Mouse (Mus musculus): ENCODE measurements around the gene Ube3b.

Ube3b gene

DNA sequence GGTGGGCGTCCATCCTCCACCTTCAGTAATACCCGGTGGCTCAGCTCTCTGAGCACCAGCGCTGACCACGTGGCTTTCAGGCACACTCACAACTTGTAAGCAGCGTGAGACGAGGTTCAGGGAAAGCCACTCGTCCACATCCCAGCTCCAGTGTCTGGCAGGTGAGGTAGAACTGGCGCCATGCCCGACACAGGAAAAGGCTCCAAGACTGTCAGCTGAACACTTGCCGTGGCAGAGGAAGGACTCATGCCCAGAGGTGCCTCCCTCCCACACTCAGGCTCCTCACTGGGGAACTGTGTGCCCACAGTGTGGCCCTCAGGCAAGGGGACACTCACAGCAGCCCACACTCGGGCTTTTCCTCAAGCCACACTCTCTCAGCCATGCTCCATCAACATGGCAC lies 7.2 kb upstream of the Ube3b start:
- peak in 1 of 2 experiments; percentile 47 for DNase-seq (ENCODE audit: inconsistent age in 2 of 2, low spot score in 1 of 2)

DNA sequence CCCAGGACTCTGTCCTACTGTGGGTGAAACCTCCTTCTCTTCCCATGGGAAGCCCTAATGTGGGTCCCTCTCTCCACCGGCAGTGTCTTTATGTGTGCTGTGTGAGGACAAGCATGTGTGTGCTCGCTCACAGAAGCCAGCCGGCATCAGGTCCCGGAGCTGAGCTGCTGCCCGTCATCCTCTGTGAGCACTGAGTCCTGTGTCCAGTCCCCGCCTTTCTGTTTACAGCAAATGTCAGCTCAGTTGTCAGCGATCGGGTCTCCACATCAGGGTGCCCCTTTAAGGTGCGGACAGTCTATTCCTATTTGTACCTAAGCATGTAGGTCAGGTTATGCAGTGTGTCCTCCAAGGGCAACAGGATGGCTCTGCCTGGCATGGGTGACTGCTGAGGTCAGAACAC lies 6.8 kb upstream of the Ube3b start:
- DNase-seq (ENCODE audit: inconsistent age in 2 of 2, low spot score in 1 of 2), result no peak

DNA sequence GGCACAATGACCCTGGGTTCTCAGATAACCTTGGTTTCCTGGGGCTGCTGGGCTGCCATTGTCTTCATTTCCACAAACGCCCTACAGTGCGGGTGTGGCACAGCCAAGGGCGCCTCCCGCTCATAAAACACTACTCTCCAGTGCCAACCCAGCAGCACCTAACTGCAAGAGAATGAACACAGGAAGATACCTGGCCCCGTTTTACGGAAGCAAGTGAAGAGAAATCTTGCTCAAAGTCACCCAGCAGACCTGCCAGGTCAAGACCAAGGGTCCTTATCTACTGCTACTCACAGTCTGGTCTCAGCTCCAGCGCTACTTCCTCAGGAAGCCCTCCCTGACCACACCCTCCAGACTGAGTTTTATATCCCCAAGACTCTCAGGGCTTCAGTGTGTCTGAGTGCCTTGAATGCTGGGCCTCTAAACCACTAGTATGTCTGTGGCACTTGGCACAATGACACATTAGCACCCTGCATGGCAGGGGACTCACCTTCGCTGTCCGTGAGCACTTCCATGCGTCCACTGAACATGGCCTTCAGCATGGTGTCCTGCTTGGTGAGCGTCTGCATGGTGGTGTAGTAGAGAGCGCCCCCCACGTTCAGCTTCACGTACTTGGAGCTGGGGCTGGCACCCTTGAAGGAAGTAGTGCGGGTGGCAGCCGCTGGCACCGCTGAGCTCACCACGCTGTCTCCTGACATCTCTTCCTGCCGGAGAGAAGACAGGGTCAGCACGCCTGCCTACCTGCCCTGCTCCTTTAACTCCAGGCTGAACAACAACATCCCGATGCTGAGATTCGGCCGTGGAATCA lies 5.8 kb upstream of the Ube3b start:
- peak in 1 of 2 experiments; percentile 64 for DNase-seq (ENCODE audit: inconsistent age in 2 of 2, low spot score in 1 of 2)

DNA sequence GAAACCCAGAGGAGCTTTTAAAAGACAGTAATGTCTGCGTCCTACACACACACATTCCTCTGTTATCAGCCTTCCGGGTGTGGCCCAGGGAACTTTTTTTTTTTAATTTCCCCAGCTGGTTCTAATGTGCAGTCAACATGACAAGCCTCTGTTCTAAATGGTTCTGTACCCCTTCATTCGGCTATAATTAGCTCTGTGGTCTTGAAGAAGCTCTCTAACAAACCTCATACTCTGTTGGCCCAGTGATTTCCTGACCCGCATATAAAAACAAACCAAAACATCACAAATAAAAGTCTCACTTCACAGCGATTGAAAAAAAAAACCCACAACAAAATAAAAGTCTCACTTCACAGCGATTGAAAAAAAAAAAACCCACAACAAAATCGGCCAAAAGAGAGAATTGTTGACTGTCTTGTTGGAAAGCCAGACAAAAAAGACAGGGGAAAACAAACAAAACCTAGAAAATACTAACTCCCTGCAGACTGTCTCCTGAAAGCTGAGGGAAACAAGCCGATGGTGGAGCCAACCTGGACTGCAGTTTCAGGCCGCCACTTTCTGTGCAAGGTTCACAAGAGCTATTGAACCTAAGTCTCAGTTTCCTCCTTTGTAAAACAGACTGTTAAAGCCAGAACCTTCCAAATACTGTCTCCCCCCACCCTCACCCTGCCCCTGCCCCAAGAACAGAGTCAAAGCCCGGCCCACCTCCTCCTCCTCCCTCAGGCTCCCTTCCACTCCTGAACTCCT lies 2.1 kb upstream of the Ube3b start:
- DNase-seq (ENCODE audit: inconsistent age in 2 of 2, low spot score in 1 of 2), result peak in 1 of 2 experiments; percentile 54

DNA sequence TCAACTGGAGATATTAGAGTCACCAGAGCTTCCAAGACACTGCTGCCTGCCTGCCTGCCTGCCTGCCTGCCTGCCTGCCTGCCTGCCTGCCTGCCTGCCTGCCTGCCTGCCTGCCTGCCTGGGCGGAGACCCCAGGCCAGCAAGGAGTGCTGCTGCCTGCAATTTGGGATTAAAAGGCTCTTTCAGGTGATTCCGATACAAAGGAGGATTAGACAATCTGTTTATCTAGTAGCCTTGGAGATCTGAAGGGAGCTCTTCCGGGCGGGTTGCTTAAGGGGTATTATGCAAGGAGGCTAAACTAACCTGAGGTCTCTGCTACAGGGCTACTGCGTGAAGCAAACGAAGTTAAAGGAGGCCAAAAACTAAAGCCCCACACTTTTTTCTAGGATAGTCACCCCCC lies 1.5 kb upstream of the Ube3b start:
- peak in 1 of 2 experiments; percentile 55 for DNase-seq (ENCODE audit: inconsistent age in 2 of 2, low spot score in 1 of 2)

DNA sequence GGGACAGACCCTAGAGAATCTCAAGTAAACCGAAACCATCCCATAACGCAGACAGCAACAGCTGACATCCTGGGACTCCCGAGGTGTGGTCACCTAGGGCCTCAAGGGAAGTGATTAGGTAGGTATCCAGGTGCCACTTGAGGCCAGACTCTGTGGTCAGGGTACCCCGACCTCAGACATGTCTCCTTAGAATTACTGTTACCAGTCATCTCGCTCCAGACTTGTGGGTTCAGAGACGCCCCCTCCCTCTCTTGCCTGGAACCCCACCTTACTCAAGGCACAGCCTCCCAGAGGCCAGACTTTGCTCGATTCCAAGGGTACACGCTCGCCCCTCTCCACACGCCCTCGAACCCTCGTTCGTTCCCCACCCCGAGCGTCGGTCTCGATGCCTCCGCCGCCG lies 644 bp upstream of the Ube3b start:
- DNase-seq (ENCODE audit: inconsistent age in 2 of 2, low spot score in 1 of 2), result no peak

DNA sequence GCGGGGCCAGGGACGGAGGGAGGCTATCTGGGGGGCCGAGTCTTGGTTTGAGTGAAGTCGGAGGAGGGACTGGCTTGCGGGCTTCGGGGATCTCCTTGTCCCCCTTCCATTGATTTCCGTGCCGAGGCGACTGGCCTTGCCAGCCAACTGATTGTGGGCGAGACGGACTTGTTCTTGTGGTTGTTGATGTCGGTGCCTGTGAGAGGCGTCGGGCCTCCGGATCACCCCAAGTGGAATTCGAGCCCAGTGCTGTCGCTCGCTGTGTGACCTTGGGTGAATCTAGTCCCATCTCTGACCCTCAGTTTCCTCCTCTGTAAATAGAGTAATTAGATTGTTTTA lies 575 bp downstream of the Ube3b start:
- no peak for DNase-seq (ENCODE audit: inconsistent age in 2 of 2, low spot score in 1 of 2)

DNA sequence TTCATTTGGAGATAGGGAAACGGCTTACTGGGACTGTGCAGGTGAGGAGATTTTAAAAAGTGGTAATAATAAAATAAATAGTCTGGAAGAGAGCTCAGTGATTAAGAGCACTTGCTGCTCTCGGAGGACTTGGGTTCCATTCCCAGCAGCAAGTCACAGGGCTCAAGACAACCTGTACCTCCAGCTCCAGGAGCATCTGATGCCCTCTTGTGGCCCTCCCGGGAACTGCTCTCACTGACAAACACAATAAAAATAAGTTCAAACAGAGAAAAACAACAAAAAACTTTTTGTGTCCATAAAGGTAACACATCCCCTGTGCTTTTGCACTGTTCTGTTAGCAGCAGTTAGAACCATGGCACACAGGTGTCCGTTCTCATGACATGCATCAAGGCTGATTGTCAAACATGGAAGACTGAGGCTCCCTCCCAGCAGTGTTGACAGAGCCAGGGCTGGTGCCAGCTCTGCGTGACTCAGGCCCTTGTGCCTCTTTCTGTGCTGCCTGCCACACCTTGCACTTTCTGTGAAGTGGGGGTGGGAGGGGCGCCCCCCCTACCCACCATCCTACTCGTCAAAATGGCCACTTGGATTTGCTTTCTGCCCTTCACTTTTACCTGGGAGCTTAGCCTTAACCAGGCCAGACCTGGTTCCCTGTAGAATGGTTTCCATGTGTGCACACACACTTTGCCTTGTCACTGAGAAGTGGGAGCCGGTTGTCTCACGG lies 2.9 kb downstream of the Ube3b start:
- peak in 1 of 2 experiments; percentile 70 for DNase-seq (ENCODE audit: inconsistent age in 2 of 2, low spot score in 1 of 2)

DNA sequence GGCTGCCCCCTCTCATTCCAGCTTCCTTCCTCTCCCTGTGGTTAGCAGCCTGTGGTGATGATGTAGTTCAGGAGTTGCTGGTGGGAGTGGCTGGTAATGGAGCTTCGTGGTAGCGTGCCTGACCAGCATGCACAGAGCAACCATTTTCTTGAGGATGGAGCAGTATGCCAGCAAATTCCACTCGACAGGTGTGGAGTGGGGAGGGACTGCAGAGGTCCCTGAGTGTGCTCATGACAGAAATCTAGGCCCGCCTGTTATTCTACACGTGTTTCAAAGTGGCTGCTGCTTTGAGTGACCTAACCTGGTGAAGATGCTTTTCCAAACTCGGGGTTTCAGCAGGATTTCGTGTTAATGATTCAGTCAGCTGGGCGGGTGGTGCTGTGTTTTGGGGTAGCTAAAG lies 4.0 kb downstream of the Ube3b start:
- no peak for DNase-seq (ENCODE audit: inconsistent age in 2 of 2, low spot score in 1 of 2)

DNA sequence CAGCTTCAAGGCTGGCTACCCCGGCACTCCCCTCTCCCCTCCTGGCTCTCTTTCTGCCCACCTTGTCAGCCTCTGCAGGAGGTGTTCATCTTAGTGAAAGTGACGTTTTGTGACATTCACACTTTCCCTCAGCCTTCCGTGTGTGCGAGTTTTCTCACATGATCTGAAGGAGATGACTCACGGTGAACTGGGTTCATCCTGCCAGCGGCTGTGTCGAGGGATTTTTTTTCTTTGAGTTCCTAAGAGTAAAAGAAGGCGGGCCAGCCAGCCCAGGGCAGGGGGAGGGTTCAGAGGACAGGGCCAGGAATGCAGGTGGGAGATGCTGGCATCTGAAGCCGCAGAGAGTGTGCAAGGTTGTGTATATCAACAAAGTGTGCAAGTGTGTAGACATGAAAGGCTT lies 12.8 kb downstream of the Ube3b start:
- no peak for DNase-seq (ENCODE audit: inconsistent age in 2 of 2, low spot score in 1 of 2)

DNA sequence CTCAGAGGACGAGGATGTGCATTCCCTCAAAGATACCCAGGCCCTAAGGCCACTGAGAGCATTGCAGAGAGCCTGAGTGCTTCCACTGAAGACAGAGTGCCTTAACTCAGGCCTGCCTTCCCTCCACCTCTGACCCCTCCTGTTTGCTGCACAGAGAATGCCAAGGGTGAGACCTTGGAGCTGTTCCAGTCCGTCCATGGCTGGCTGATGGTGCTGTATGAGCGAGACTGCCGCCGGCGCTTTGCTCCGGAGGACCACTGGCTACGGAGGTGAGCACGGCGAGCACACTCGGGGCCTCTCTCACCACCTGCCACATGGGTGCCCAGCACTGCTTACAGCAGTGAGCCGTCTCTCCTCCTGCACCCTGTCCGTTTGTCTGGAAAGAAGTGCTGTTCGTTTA lies 26.2 kb downstream of the Ube3b start:
- peak; percentile 91 to 95 for DNase-seq (ENCODE audit: inconsistent age in 2 of 2, low spot score in 1 of 2)

DNA sequence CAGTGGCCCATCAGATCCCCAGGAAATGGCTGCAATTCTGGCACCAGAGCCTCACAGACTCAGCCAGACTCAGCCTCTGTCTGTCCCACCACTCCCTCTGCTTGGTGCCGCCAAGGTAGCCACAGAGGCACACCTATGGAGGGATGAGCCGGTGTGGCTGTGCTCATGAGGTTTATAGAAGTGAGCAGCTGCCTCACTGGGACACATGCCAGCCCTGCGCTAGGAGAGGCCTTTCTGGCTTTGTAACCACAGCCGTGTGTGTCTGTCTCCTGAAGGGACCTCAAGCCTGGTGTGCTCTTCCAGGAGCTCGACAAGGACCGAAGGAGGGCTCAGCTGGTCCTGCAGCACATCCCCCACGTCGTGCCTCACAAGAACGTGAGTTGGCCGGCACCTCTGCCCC lies 26.9 kb downstream of the Ube3b start:
- peak in 1 of 2 experiments; percentile 38 for DNase-seq (ENCODE audit: inconsistent age in 2 of 2, low spot score in 1 of 2)

DNA sequence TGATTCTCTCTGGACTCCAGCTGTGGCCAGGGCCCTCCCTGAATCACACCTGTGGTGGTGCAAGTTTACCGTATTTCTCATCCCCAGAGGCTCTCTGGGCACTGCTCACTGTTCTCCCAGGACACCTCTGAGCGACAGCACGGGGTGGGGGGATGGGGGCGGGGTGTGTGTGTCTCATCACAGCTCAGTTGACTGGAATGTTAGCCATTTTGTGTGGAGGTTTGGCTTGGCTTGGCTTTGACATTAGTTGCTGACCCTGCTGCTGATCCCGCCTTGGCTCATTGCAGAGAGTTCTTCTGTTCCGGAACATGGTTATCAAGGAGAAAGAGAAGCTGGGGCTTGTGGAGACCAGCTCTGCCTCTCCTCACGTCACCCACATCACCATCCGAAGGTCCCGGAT lies 27.4 kb downstream of the Ube3b start:
- DNase-seq (ENCODE audit: inconsistent age in 2 of 2, low spot score in 1 of 2), result no peak

DNA sequence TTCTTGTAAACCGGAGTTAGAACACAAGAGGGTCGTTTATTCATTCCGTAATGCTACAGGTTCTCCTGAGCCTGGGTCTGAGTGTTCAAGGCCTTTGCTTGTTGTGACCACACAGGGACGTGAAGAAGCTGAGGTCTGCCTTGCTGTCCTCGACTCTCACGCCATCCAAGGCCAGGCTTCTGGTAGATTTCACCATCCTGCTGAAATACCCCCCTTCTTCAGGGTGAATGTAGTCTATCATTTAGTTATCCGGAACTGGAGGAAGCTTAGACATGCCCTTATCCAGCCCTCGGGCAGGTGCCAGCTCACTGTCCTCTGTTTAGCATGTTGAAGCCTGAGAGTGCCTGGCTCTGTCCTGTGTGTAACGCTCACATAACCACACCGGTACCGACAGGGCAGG lies 28.4 kb downstream of the Ube3b start:
- DNase-seq (ENCODE audit: inconsistent age in 2 of 2, low spot score in 1 of 2), result peak; percentile 61 to 84

DNA sequence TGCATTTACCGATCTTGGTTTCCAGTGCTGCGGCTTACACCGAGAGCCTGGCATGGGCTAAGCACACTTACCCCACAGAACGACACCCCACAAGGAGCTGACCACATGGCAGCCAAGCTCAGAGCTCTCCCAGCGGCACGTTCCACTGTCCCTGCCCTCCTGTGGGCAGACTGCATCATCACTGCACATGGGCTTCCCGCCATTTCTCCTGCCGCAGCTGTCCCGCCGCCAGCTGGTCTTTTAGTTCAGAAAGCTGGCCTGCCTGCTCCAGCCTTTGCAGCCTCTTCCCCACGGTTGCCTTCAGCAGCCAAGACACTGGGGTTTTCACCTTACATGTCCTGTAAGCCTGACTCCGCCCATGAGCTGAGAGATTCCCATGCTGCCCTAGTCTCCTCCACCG lies 30.0 kb downstream of the Ube3b start:
- no peak for DNase-seq (ENCODE audit: inconsistent age in 2 of 2, low spot score in 1 of 2)

DNA sequence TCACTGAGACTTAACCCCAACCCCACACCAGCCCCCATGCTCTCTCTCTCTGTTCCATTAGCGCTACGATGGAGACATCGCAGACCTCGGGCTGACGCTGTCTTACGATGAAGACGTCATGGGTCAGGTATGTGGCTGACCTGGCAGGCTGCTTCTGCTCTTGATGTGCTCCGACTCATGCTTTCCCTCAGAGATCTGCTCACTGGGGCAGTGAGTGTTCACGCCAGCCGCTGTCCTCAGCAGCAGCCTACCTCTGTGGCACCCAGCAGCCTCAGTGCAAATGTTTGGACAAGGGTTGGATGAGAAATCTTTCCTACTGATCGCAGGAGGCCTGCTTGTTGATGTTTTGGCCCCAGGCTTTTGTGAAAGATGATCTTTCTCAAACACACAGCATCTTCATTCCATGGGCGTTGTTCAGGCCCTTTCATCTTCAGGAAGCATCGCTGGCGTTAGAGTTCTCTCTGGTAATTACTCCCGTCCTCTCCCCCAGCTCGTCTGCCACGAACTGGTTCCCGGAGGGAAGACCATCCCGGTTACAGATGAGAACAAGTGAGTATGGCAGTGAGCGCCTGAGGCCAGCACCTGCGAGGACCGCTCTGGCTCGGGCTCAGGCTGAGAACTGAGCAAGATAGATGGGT lies 32.1 kb downstream of the Ube3b start:
- DNase-seq (ENCODE audit: inconsistent age in 2 of 2, low spot score in 1 of 2), result peak in 1 of 2 experiments; percentile 49

DNA sequence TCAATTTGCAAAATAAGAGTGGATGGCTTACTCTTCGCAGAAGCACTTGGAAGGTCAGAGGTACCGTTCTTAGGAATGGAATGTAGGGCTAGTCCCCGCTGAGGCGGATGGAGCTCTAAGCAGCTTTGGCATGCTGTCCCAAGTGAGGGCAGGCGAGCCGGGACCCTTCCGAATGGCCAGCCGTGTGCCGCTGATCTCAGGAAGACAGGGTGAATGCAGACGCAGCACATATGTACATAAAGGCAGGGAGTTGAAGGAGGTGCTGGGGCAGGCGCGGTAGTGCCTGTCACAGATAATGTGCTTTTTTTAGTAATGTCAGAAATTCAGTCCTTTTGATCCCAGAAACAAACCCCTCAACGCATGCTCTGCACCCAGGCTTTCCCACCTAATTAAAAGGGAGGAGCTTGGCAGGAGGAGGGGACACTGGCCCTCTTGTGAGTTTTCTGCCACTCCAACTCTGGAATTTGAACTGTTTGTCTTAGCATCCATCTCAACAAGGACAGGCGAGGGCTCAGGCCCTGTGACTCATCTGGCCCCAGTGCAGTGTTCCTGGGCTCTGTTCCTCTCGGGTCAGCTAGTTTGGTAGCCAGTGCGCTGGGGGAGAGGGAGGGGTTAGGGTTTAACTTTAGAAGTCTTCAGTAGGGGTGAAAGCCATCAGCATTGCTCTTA lies 32.8 kb downstream of the Ube3b start:
- DNase-seq (ENCODE audit: inconsistent age in 2 of 2, low spot score in 1 of 2), result peak; percentile 84 to 87

DNA sequence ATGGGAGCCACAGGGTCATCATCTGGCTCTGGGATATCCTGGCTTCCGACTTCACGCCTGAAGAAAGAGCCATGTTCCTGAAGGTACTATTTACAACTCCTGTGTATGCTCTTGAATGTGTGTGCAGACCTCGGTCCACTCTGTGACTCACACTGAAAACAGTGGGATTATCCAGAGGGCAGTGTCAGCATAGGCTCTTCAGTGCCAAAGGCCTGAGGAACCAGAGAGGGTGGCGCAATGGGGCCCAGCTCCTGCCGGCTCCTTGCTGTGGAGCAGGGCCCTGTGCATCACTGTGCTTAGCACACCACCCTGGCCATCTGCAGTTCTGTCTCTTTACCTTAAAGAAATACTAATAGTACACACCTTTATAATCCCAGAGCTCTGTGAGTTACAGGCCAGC lies 35.2 kb downstream of the Ube3b start:
- DNase-seq (ENCODE audit: inconsistent age in 2 of 2, low spot score in 1 of 2), result peak in 1 of 2 experiments; percentile 49

DNA sequence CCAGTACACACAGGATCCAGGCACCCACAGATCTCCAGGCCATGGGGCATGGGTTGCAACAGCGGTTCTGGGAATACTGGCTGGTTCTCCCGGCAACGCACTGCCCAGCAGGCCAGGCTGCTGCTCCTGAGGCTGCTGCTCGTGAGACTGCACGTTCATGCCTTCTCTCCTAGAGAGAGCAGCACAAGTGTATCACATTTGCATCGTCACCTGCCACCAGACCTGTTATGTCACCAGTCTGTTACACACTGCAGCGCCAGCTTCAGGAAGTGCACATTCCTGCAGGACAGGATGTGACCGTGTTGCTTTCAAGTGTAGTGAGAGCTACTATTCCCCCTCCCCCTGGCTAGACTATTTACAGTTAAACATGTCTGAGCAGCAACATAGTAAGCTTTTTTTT lies 36.4 kb downstream of the Ube3b start:
- DNase-seq (ENCODE audit: inconsistent age in 2 of 2, low spot score in 1 of 2), result no peak

DNA sequence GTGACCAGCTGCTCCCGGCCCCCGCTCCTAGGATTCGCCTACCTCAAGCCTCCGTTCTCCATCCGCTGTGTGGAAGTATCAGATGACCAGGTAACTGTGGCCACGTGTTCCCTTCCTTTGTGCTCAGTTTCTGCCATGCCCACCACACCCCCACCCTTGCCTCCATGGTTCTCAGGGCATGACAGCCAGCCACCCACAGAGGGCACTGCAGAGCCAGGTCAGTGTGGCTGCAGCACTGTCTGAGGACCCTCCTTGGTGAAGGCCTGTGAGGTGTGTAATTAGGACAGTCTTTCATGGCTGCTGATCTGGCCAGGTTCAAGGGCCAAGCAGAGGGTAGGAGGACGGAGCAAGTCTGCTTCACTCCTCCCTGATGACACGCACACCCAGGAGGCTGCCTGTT lies 38.1 kb downstream of the Ube3b start:
- no peak for DNase-seq (ENCODE audit: inconsistent age in 2 of 2, low spot score in 1 of 2)

Measured in adrenal gland, adult (tissue).